Mouse (Mus musculus) erythroblast, embryonic 14.5 days (primary cell): Measurements from ENCODE around the gene Mobp.

ENCODE experiments used
- GATA1 ChIP-seq: IDR thresholded peaks from 2 replicates; pipeline ENCODE4 v1.6.1; 2012; ENCODE audit warnings: low read length, inconsistent platforms, mixed read lengths
- TAL1 ChIP-seq: IDR thresholded peaks from 3 replicates; pipeline ENCODE4 v1.6.1; 2012; ENCODE audit warnings: low read length, inconsistent platforms, mixed read lengths

- no peak for TF ChIP-seq TAL1
- TF ChIP-seq GATA1, result no peak
Observed at GRCm38 (mm10) chr9:120163862-120164261, 14.4 kb downstream of the Mobp start.
